Mouse (Mus musculus) neural tube, embryonic 14.5 days (tissue): ENCODE results near the gene Bves. TPM values are rescaled to one million over a fixed set of nuclear protein-coding genes. Genes with fewer than 3 reads are reported as not detected.

Experiments
- ATAC-seq: fragments of 200-750 bp; cut with Nextera tagmentation; 2 replicates; pipeline ENCODE4 v1.8.0; 2017; ENCODE audit warnings: low read depth, mild to moderate bottlenecking, moderate TSS enrichment, moderate library complexity
- H3K27ac ChIP-seq: fragments of 300-500 bp; sonication (generic); 2 replicates; pipeline ENCODE4 v1.5.1; 2014; ENCODE audit warnings: low read depth, mild to moderate bottlenecking, control low read depth, low read length, moderate library complexity, mixed read lengths
- H3K27me3 ChIP-seq: fragments of 300-500 bp; sonication (generic); 2 replicates; pipeline ENCODE4 v1.6.1; 2014; ENCODE audit warnings: low read length; ENCODE audit not compliant: control insufficient read depth, insufficient read depth
- H3K36me3 ChIP-seq: fragments of 300-500 bp; sonication (generic); 2 replicates; pipeline ENCODE4 v1.6.1; 2014; ENCODE audit warnings: low read length, mixed read lengths; ENCODE audit not compliant: control insufficient read depth, insufficient read depth
- H3K4me1 ChIP-seq: fragments of 300-500 bp; sonication (generic); 2 replicates; pipeline ENCODE4 v1.6.1; 2014; ENCODE audit warnings: low read length; ENCODE audit not compliant: control insufficient read depth, insufficient read depth
- H3K4me2 ChIP-seq: fragments of 300-500 bp; sonication (generic); 2 replicates; pipeline ENCODE4 v1.6.1; 2014; ENCODE audit warnings: mild to moderate bottlenecking, low read depth, low read length, control low read depth
- H3K4me3 ChIP-seq: fragments of 300-500 bp; sonication (generic); 2 replicates; pipeline ENCODE4 v1.5.1; 2014; ENCODE audit warnings: low read depth, low read length, control low read depth, mixed read lengths
- H3K9ac ChIP-seq: fragments of 300-500 bp; sonication (generic); replicated peaks from 2 replicates; pipeline ENCODE4 v1.6.1; 2014; ENCODE audit warnings: low read depth, mild to moderate bottlenecking, control low read depth, low read length, mixed read lengths
- H3K9me3 ChIP-seq: fragments of 300-500 bp; sonication (generic); 2 replicates; pipeline ENCODE4 v1.6.1; 2016; ENCODE audit warnings: low read length; ENCODE audit not compliant: control insufficient read depth
- WGBS: fragments of 180-500 bp; shearing (Covaris S2); extraction: QIAGEN DNeasy Blood & Tissue Kit; methylation state at CpG from one replicate; pipeline ENCODE4 v1.1.7; 2014; 5-methylcytosine and 5-hydroxymethylcytosine counted together
- polyA plus RNA-seq: library from polyadenylated mRNA; unstranded; fragments of >200 nt; fragmentation: Nextera tagmentation; extraction: Ambion mirVana; gene quantifications from 2 replicates; pipeline ENCODE4 v1.2.1, GENCODE M21; 2014

The Bves gene
- polyA plus RNA-seq, 1 experiment from 2014 or later = 2.4 TPM

DNA sequence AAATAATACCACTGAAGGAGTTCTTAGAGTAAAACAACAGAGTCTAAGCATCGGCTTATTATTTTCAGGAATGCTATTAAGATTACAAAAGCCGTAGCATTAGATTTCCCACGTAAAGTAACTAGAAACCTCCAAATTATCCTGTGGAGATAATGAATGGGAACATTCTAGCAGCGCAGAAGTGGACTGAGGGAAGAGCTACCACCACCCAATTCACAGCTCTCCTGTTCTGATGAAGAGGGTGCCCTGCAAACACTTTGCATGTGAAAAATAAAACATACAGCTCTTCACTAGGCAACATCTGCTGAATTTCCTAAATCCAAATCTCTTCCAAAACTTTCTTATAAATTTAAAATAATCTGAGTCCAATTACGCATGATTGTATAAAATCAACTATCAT, 76.6 kb downstream of the Bves start:
- H3K36me3 ChIP-seq = no peaks in the 10 kb centered on the region
- H3K27me3 ChIP-seq = no peaks in the 10 kb centered on the region
- H3K4me1 ChIP-seq = no peaks in the 10 kb centered on the region
- no peak overlapping the region for H3K27ac ChIP-seq
- WGBS = 33% methylated on average over 5 of the region's 5 CpGs
- no peak overlapping the region for H3K4me2 ChIP-seq
- no peak overlapping the region for H3K9ac ChIP-seq
- H3K9me3 ChIP-seq = no peaks in the 10 kb centered on the region
- ATAC-seq = no peak
- H3K4me3 ChIP-seq = no peak overlapping the region

Other genes starting within 250 kb of the Bves start
- 1.9 and 4.3 TPM in 2 replicates for gene Popdc3, start 157.7 kb upstream of the Bves start, polyA plus RNA-seq
- gene Lin28b, start 150.6 kb downstream of the Bves start, polyA plus RNA-seq = 12.7 and 12.9 TPM in 2 replicates
- gene Hace1, start 242.1 kb downstream of the Bves start, polyA plus RNA-seq = 15.1 and 20.1 TPM in 2 replicates